ENCODE assay signal across 19 mouse cellular contexts in genomic region chr1:153802691-153803090, GRCm38 (mm10). TPM values are rescaled to one million over a fixed set of nuclear protein-coding genes. Genes with fewer than 3 reads are reported as not detected.
DNase-seq lines count a peak whose midpoint lies in the region; ATAC-seq and TF ChIP-seq lines count a peak whose summit lies in the region.
"Had no signal": no experiment of that assay in that cellular context is flagged by ENCODE, and none has a peak within 500 bp of the region (broad histone marks: within the 10 kb centered on the region; RNA-seq: fewer than 3 reads in every experiment).

No protein-coding gene starts in this region.

- TF ChIP-seq EP300 in stomach, postnatal 0 days (optimal IDR thresholded peaks at IDR 0.05) = no peak

- H3K36me3 ChIP-seq in heart, embryonic 12.5 days = no peaks in the 10 kb centered on the region
- no peaks in the 10 kb centered on the region for H3K36me3 ChIP-seq in testis, adult 2 months (ENCODE audit: control insufficient read depth, insufficient read depth, low read length)
- no peaks in the 10 kb centered on the region for H3K36me3 ChIP-seq in stomach, postnatal 0 days (ENCODE audit: control insufficient read depth, insufficient read depth, low read length)
- H3K36me3 ChIP-seq in embryonic facial prominence, embryonic 10.5 days (replicated peaks) = no peaks in the 10 kb centered on the region
- H3K36me3 ChIP-seq: hindbrain, embryonic 10.5 days; limb, embryonic 12.5 days; midbrain, embryonic 15.5 days; neural tube, embryonic 12.5 days had no signal

- H3K27me3 ChIP-seq in heart, embryonic 12.5 days (replicated peaks) = no peaks in the 10 kb centered on the region; the same call in 1 of the 2 replicates
- H3K27me3 ChIP-seq in testis, adult 2 months (ENCODE audit: control insufficient read depth, insufficient read depth, low read length) = no peaks in the 10 kb centered on the region
- no peaks in the 10 kb centered on the region for H3K27me3 ChIP-seq in stomach, postnatal 0 days (ENCODE audit: control insufficient read depth, insufficient read depth, low read length)
- no peaks in the 10 kb centered on the region for H3K27me3 ChIP-seq in embryonic facial prominence, embryonic 10.5 days (replicated peaks; ENCODE audit: low read depth, poor library complexity, severe bottlenecking)
- H3K27me3 ChIP-seq: limb, embryonic 12.5 days; midbrain, embryonic 15.5 days; neural tube, embryonic 12.5 days had no signal

- no peak overlapping the region for H3K4me3 ChIP-seq in heart, embryonic 12.5 days
- H3K4me3 ChIP-seq in testis, adult 2 months (ENCODE audit: control insufficient read depth, low read depth, low read length) = no peak overlapping the region
- H3K4me3 ChIP-seq in stomach, postnatal 0 days (ENCODE audit: low read depth, low read length) = no peak overlapping the region
- no peak overlapping the region for H3K4me3 ChIP-seq in embryonic facial prominence, embryonic 10.5 days
- H3K4me3 ChIP-seq: hindbrain, embryonic 10.5 days; limb, embryonic 12.5 days; midbrain, embryonic 15.5 days; neural tube, embryonic 12.5 days had no signal

- WGBS in heart, embryonic 12.5 days = 74% methylated on average over 7 of the region's 7 CpGs
- WGBS in stomach, postnatal 0 days = 62% methylated on average over 7 of the region's 7 CpGs
- WGBS in embryonic facial prominence, embryonic 10.5 days = 88% methylated on average over 7 of the region's 7 CpGs

- intact Hi-C loops in heart, postnatal 10 days (cut with DNase I) = loop anchor here (5.0 kb wide), 1 partner anchor 35 kb away; no protein-coding TSS in a partner anchor

- TF ChIP-seq POLR2A in testis, adult 2 months (IDR thresholded peaks at IDR 0.05; ENCODE audit: control insufficient read depth, low read depth, low read length) = no peak

- TF ChIP-seq CTCF in testis, adult 2 months (IDR thresholded peaks at IDR 0.05; ENCODE audit: control insufficient read depth, insufficient read depth, insufficient replicate concordance, low read depth, low read length) = no peak
- no peak for TF ChIP-seq CTCF in stomach, postnatal 0 days (IDR thresholded peaks at IDR 0.05; ENCODE audit: low read depth)

- H3K9me3 ChIP-seq in heart, embryonic 12.5 days (replicated peaks) = no peaks in the 10 kb centered on the region
- H3K9me3 ChIP-seq in stomach, postnatal 0 days (ENCODE audit: control insufficient read depth, low read length) = no peaks in the 10 kb centered on the region
- no peaks in the 10 kb centered on the region for H3K9me3 ChIP-seq in embryonic facial prominence, embryonic 10.5 days
- H3K9me3 ChIP-seq: hindbrain, embryonic 10.5 days; limb, embryonic 12.5 days; midbrain, embryonic 15.5 days; neural tube, embryonic 12.5 days had no signal

- DNase-seq in heart, postnatal 10 days = peak; percentile 24 to 31
- DNase-seq in testis, postnatal 10 days (ENCODE audit: low spot score) = no peak
- DNase-seq in lung, postnatal 10 days = peak; percentile 57
- DNase-seq in stomach, postnatal 0 days (ENCODE audit: low spot score) = no peak
- DNase-seq in embryonic facial prominence, embryonic 10.5 days (ENCODE audit: low spot score) = no peak
- DNase-seq: adrenal gland, adult 2 months; cerebellum, postnatal 36 days; gastrocnemius, postnatal 14 days; right cerebral cortex, adult 18-20 months; thymus, postnatal 36 days had no signal

- no peak overlapping the region for H3K4me2 ChIP-seq in heart, embryonic 12.5 days
- H3K4me2 ChIP-seq in stomach, postnatal 0 days (replicated peaks; ENCODE audit: low read depth) = no peak overlapping the region
- H3K4me2 ChIP-seq: limb, embryonic 12.5 days; midbrain, embryonic 15.5 days; neural tube, embryonic 12.5 days had no signal

- no peak for ATAC-seq in heart, embryonic 12.5 days (ENCODE audit: insufficient number of reproducible peaks, low FRiP score)
- ATAC-seq in stomach, postnatal 0 days (ENCODE audit: low FRiP score, low TSS enrichment) = peak; percentile 18; the same call in 1 of the 2 replicates
- no peak for ATAC-seq in CD4-positive, CD25-positive, alpha-beta regulatory T cell, adult 4 months
- ATAC-seq: forebrain, embryonic 14.5 days; intestine, postnatal 0 days; midbrain, embryonic 15.5 days had no signal

- H3K9ac ChIP-seq in heart, embryonic 12.5 days = no peak overlapping the region
- no peak overlapping the region for H3K9ac ChIP-seq in stomach, postnatal 0 days (ENCODE audit: low read length)
- H3K9ac ChIP-seq: limb, embryonic 12.5 days; midbrain, embryonic 15.5 days; neural tube, embryonic 12.5 days had no signal

- no peak overlapping the region for H3K27ac ChIP-seq in heart, embryonic 12.5 days (ENCODE audit: poor library complexity, severe bottlenecking)
- peak overlapping the region; percentile 61 for H3K27ac ChIP-seq in testis, adult 2 months (ENCODE audit: control insufficient read depth, insufficient read depth, low read depth, low read length)
- H3K27ac ChIP-seq in stomach, postnatal 0 days (replicated peaks) = peak overlapping the region; percentile 61; the same call in 1 of the 2 replicates
- no peak overlapping the region for H3K27ac ChIP-seq in embryonic facial prominence, embryonic 10.5 days (replicated peaks)
- H3K27ac ChIP-seq: hindbrain, embryonic 10.5 days; limb, embryonic 12.5 days; midbrain, embryonic 15.5 days; neural tube, embryonic 12.5 days had no signal

- H3K4me1 ChIP-seq in heart, embryonic 12.5 days (replicated peaks) = no peaks in the 10 kb centered on the region
- no peaks in the 10 kb centered on the region for H3K4me1 ChIP-seq in testis, adult 2 months (ENCODE audit: control insufficient read depth, insufficient read depth, low read length)
- H3K4me1 ChIP-seq in stomach, postnatal 0 days (replicated peaks; ENCODE audit: control insufficient read depth, insufficient read depth) = no peaks in the 10 kb centered on the region
- no peaks in the 10 kb centered on the region for H3K4me1 ChIP-seq in embryonic facial prominence, embryonic 10.5 days
- H3K4me1 ChIP-seq: hindbrain, embryonic 10.5 days; limb, embryonic 12.5 days; midbrain, embryonic 15.5 days; neural tube, embryonic 12.5 days had no signal

RNA-seq across cellular contexts. Expression of gene Rgsl1, which starts 41.3 kb away (rescaled TPM):
- not detected for total RNA-seq in heart, postnatal 10 days (2021)
- polyA plus RNA-seq in heart, embryonic 12.5 days (2016; fragmentation: Nextera tagmentation; extraction: Ambion mirVana) = not detected in 2 replicates
- 21.2 and 22.6 TPM in 2 replicates for polyA plus RNA-seq in testis, adult 2 months (2012; rRNA removed)
- 0.05 and 0.12 TPM in 2 replicates for polyA plus RNA-seq in stomach, postnatal 0 days (2015; fragmentation: Nextera tagmentation; extraction: Ambion mirVana)
- polyA plus RNA-seq in embryonic facial prominence, embryonic 10.5 days (2016; fragmentation: Nextera tagmentation; extraction: Ambion mirVana) = 0.07 TPM in 1 of 2 replicates, not detected in the other
- polyA plus RNA-seq in CD4-positive, CD25-positive, alpha-beta regulatory T cell, adult 4 months (2017; shearing (Covaris generic)) = under 1 TPM in 1 of 2 experiments, not detected in 1; 0.20 TPM
- total RNA-seq: gastrocnemius, postnatal 14 days had no signal
- polyA plus RNA-seq: hindbrain, embryonic 10.5 days; limb, embryonic 12.5 days had no signal

RNA-seq across cellular contexts. Expression of gene Rnasel, which starts 53.5 kb away (rescaled TPM):
- total RNA-seq in heart, postnatal 10 days (2021) = 10 to 100 TPM; 12.5 to 15.4 TPM
- 11.8 and 12.8 TPM in 2 replicates for polyA plus RNA-seq in heart, embryonic 12.5 days (2016; fragmentation: Nextera tagmentation; extraction: Ambion mirVana)
- polyA plus RNA-seq in testis, adult 2 months (2012; rRNA removed) = 1.7 and 1.8 TPM in 2 replicates
- polyA plus RNA-seq in stomach, postnatal 0 days (2015; fragmentation: Nextera tagmentation; extraction: Ambion mirVana) = 11.8 TPM in 2 replicates
- 8.0 and 9.5 TPM in 2 replicates for polyA plus RNA-seq in embryonic facial prominence, embryonic 10.5 days (2016; fragmentation: Nextera tagmentation; extraction: Ambion mirVana)
- 10 to 100 TPM; 53.0 to 58.5 TPM for polyA plus RNA-seq in CD4-positive, CD25-positive, alpha-beta regulatory T cell, adult 4 months (2017; shearing (Covaris generic))

Comparison
In these comparisons a context has a peak if more than half of its experiments do, and no peak if none do; other contexts are left out.
1. DNase-seq: peak in heart, postnatal 10 days (2 of 2) and lung, postnatal 10 days (single experiment); none in testis, postnatal 10 days (single experiment), stomach, postnatal 0 days (single experiment) and embryonic facial prominence, embryonic 10.5 days (single experiment).
2. H3K27ac ChIP-seq: peak in testis, adult 2 months (single experiment) and stomach, postnatal 0 days (single experiment); none in heart, embryonic 12.5 days (single experiment) and embryonic facial prominence, embryonic 10.5 days (single experiment).
3. RNA of gene Rgsl1, which starts 41.3 kb away (polyA plus RNA-seq): 21.2 to 22.6 TPM in testis, adult 2 months; 0.20 TPM in CD4-positive, CD25-positive, alpha-beta regulatory T cell, adult 4 months, 0.07 TPM in embryonic facial prominence, embryonic 10.5 days, 0.05 to 0.12 TPM in stomach, postnatal 0 days and not detected in heart, embryonic 12.5 days; every median in the first group is over 10 times any median in the second.